Mouse (Mus musculus): ENCODE measurements around the gene Rbp1. TPM values are rescaled to one million over a fixed set of nuclear protein-coding genes. Genes with fewer than 3 reads are reported as not detected.

Rbp1 gene
- total RNA-seq, 2 experiments from 2014 or later = 6.7 to 6.8 TPM

GRCm38 (mm10) chr9:98485815-98486214 lies 63.1 kb downstream of the Rbp1 start, which contains the start of gene Rbp2:
Gene Rbp2, plus strand, starts transcription at chr9:98486115.
- no peak for DNase-seq (ENCODE audit: low spot score in 2 of 2)
- intact Hi-C loops (cut with DNase I) = no loop called here

GRCm38 (mm10) chr9:98487273-98487672 lies 64.5 kb downstream of the Rbp1 start:
- intact Hi-C loops (cut with DNase I) = no loop called here
- no peak for DNase-seq (ENCODE audit: low spot score in 2 of 2)

DNA sequence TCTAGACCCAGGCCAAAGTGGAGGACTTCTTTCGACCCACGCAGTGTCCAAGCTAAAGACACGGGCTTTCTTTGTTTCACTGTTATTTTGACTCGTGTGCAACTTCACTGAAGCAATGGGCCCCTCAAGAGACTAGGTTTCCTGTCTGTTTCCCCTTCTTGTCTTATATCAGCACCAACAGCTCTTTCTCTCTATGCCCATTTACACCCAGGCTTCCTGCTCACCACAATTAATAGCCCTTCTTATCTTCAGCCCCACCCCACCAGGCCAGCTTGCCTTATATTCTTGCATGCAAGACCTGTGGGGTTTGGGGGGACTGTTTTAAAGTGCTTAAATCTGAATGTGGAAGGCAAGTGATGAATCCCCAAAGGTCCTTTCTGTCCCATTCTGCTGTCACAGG lies 66.8 kb downstream of the Rbp1 start:
- DNase-seq (ENCODE audit: low spot score in 2 of 2) = no peak
- intact Hi-C loops (cut with DNase I) = no loop called here

DNA sequence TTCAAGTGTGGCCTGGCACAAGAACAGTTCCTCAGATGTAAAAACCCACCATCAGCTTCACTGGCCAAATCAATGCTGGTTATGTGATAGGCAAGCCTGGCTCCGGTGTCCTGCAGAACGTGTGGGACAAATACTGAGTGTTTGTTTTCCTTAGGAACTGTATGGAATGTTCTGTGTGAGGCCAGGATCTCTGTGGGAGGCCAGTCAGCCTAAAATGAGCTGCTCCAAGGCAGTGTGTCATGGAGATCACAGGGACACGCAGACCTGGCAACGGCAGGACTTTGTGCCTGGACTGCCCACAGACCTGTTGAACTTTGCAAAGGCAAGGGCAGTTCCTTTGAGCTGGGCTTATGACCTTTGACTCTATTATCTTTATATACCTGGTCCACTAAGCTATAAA lies 67.4 kb downstream of the Rbp1 start:
- DNase-seq (ENCODE audit: low spot score in 2 of 2) = no peak
- intact Hi-C loops (cut with DNase I) = no loop called here

GRCm38 (mm10) chr9:98491071-98491470 lies 68.3 kb downstream of the Rbp1 start:
- DNase-seq (ENCODE audit: low spot score in 2 of 2) = no peak
- intact Hi-C loops (cut with DNase I) = no loop called here

GRCm38 (mm10) chr9:98492212-98492611 lies 69.5 kb downstream of the Rbp1 start:
- no peak for DNase-seq (ENCODE audit: low spot score in 2 of 2)
- intact Hi-C loops (cut with DNase I) = no loop called here

DNA sequence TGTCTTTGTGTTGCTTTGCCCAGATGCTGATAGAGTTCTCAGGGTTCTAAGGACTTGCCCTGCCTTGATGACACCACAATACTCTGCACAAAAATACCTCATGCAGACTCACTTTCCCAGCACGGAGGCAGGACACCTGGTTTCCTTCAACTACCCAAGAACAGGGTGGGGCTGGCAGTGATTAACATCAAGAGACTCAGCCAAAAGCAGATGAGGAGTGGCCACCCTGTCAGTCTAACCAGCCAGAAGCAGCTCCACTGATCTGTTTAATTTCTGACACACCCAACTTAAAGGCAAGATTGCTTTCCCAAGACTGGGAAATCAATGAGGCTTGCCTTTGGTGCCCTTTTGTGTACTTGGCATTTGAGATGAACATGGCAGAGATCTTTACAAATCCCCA lies 70.1 kb downstream of the Rbp1 start:
- no peak for DNase-seq (ENCODE audit: low spot score in 2 of 2)
- intact Hi-C loops (cut with DNase I) = no loop called here

Other genes with a start within 250 kb of the Rbp1 start
- 1 to 10 TPM in 1 of 2 experiments, under 1 TPM in 1; 0.48 to 1.0 TPM for gene Nmnat3, start 135.5 kb upstream of the Rbp1 start, total RNA-seq (2021)
- not detected for gene Rbp2, start 63.2 kb downstream of the Rbp1 start, total RNA-seq (2021)
- 10 to 100 TPM; 84.8 to 88.2 TPM for gene Copb2, start 140.8 kb downstream of the Rbp1 start, total RNA-seq (2021)
- 10 to 100 TPM; 26.7 to 27.6 TPM for gene Mrps22, start 178.7 kb downstream of the Rbp1 start, total RNA-seq (2021)